Mouse (Mus musculus): ENCODE data around the gene Kdm5b. TPM values are rescaled to one million over a fixed set of nuclear protein-coding genes. Genes with fewer than 3 reads are reported as not detected.

Gene Kdm5b
- polyA plus RNA-seq, 1 experiment, result 12.9 TPM

GRCm38 (mm10) chr1:134651851-134652398, 92.0 kb downstream of the Kdm5b start:
- Histone ChIP-seq H3K4me1 (ENCODE audit: control insufficient read depth, insufficient read depth, low read length) (no peaks in the 10 kb centered on the region), H3K27ac (ENCODE audit: insufficient read depth, low read depth, low read length) (no peak overlapping the region), H3K4me3 (ENCODE audit: insufficient read depth, low read length) (no peak overlapping the region)
- TF ChIP-seq POLR2A (IDR thresholded peaks at IDR 0.05; ENCODE audit: borderline replicate concordance, low read depth, low read length), result no peak
- TF ChIP-seq CTCF (IDR thresholded peaks at IDR 0.05; ENCODE audit: low read depth, low read length), result no peak

DNA sequence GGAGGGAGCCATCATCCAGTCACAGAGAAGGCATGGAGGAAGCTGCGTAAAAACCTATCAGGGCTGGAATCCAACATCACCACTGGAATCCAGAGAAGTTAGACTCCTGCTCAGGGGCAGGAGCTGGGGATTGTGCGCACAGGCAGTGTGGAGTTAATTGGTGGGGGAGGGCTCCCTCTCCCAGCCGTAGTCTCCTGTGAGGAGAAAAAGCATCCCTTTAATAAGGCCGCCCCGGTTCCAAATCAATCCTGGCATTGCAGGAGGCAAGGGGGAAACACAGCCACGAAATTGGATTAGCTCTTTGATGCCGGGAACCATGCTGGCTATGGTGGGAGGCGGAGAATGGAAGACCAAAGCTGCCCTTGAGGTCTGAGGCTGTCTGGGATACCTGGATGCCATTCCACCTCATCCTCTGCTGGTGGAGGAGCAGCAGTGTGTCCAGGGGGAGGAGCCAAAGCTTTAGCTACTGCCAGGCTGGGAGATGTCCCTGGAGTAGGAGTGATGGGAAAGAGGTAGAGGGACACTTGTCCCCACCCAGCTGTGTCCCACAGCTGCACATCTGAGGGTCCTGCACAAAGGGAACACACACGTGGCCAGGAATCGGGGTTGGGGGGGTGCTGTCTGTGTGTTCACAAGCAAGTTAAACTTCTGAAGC, 93.8 kb downstream of the Kdm5b start:
- TF ChIP-seq CTCF (IDR thresholded peaks at IDR 0.05; ENCODE audit: low read depth, low read length) (no peak), POLR2A (IDR thresholded peaks at IDR 0.05; ENCODE audit: borderline replicate concordance, low read depth, low read length) (no peak)
- H3K27ac ChIP-seq (ENCODE audit: insufficient read depth, low read depth, low read length), result no peak overlapping the region
- H3K4me1 ChIP-seq (ENCODE audit: control insufficient read depth, insufficient read depth, low read length), result no peaks in the 10 kb centered on the region
- H3K4me3 ChIP-seq (ENCODE audit: insufficient read depth, low read length), result no peak overlapping the region

DNA sequence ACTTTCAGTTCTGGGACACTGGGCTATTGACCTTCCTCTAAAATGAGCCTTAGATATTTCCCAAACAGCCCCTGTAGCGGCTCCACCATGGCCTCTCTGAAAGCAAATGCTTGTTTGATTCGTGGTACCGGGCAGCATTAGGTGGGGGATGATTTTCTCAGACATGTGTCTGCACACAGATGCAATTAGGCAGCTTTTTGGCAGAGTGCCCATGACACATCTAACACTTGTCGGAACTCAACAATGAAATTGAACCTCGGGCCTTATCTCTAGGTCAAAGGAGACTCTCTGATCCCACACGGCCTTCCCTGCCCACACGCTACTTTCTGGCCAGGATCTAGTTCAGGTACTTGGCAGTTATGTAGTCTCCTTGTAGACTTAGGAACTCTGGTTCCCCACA, 98.9 kb downstream of the Kdm5b start:
- H3K27ac ChIP-seq (ENCODE audit: insufficient read depth, low read depth, low read length), result no peak overlapping the region
- H3K4me3 ChIP-seq (ENCODE audit: insufficient read depth, low read length), result no peak overlapping the region
- TF ChIP-seq POLR2A (IDR thresholded peaks at IDR 0.05; ENCODE audit: borderline replicate concordance, low read depth, low read length) (no peak), CTCF (IDR thresholded peaks at IDR 0.05; ENCODE audit: low read depth, low read length) (no peak)
- no peaks in the 10 kb centered on the region for H3K4me1 ChIP-seq (ENCODE audit: control insufficient read depth, insufficient read depth, low read length)

DNA sequence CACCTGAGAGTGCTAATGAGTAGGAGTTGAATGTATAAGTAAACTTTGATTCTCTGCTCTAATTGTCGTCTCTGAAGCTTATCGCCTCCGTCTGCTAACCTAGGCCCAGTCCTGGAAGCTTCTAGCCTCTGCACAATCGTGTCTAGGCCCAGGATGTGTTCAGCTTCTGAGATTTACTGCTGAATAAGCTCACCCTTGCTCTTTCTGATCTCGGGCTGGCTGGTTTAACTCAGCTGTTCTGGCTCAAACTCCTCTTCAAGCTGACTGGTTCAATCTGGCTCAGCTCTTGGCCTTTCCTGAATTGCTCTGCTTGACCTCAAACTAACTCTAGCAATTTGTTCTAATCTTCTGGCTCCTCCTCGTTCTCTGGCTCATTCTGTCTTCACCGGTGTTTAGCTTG, 100.2 kb downstream of the Kdm5b start:
- H3K27ac ChIP-seq (ENCODE audit: insufficient read depth, low read depth, low read length), result no peak overlapping the region
- H3K4me1 ChIP-seq (ENCODE audit: control insufficient read depth, insufficient read depth, low read length), result no peaks in the 10 kb centered on the region
- no peak for TF ChIP-seq POLR2A (IDR thresholded peaks at IDR 0.05; ENCODE audit: borderline replicate concordance, low read depth, low read length)
- no peak for TF ChIP-seq CTCF (IDR thresholded peaks at IDR 0.05; ENCODE audit: low read depth, low read length)
- H3K4me3 ChIP-seq (ENCODE audit: insufficient read depth, low read length), result no peak overlapping the region

DNA sequence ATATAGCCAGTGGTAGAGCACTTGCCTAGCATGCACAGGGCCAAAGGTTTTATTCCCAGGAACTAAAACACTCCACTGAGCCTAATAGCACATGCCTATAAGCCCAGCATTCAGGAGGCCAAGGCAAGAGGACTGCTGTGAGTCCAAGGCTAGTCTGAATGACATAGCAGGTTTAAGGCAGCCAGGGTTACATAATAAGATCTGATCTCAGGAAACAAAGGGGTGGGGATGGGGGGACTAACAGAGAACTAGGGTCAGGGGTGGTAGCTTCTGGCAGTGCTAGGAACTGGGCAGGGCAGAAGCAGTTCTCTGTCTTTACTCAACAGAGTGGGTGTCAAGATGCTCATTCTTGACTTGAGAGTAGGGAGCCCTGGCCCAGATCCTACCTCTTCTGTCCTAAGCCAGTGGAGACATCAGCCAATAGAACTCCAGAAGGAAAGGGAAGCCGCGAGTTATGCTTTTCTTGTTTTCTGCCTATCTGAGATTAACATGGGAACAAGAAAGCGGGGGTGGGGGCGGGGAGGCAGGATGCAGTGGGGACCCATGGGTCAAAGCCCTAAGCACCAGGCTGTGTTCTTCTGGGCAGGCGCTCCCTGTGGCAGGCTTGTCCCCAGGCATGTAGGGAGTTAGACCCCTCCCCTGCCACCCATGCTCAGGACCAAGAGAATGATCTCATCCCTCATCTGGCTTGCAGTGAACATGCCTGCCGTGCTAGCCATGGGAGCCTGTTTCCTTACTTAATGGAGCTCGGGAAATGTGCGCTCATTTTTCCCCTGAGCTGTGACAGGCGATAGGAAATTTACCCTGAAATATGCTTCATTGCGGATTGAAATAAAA, 111.5 kb downstream of the Kdm5b start:
- TF ChIP-seq CTCF (IDR thresholded peaks at IDR 0.05; ENCODE audit: low read depth, low read length), result no peak
- TF ChIP-seq POLR2A (IDR thresholded peaks at IDR 0.05; ENCODE audit: borderline replicate concordance, low read depth, low read length), result no peak
- H3K27ac ChIP-seq (ENCODE audit: insufficient read depth, low read depth, low read length), result no peak overlapping the region

GRCm38 (mm10) chr1:134674312-134674711, 114.3 kb downstream of the Kdm5b start:
- no peaks in the 10 kb centered on the region for H3K4me1 ChIP-seq (ENCODE audit: control insufficient read depth, insufficient read depth, low read length)
- peak; percentile 60 for TF ChIP-seq CTCF (IDR thresholded peaks at IDR 0.05; ENCODE audit: low read depth, low read length)
- no peak for TF ChIP-seq POLR2A (IDR thresholded peaks at IDR 0.05; ENCODE audit: borderline replicate concordance, low read depth, low read length)
- no peak overlapping the region for H3K27ac ChIP-seq (ENCODE audit: insufficient read depth, low read depth, low read length)
- no peak overlapping the region for H3K4me3 ChIP-seq (ENCODE audit: insufficient read depth, low read length)

More for the DNA sequence above, 111.5 kb downstream of the Kdm5b start:
- H3K4me3 ChIP-seq (ENCODE audit: insufficient read depth, low read length), result no peak overlapping the region
- H3K4me1 ChIP-seq (ENCODE audit: control insufficient read depth, insufficient read depth, low read length), result peaks cover 5% of the 10 kb centered on the region

DNA sequence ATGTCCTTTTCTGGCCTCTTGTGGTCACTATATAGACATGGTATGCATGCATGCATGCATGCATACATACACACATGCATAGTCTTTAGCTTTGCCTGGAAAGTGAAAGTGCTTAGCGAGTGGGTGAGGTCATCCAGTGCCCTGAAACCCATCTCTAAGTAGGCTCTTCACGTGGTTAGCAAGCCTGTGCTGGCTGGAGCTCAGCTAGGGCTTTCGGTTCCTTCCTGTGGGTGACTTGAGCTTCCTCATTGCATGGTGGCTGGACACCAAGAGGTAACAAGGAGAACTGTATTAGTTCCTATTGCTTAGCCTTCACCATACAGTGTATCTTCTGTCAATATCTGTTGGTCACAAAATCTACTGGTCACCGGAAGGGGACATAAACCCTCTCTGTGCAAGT, 119.5 kb downstream of the Kdm5b start:
- Histone ChIP-seq H3K27ac (ENCODE audit: insufficient read depth, low read depth, low read length) (no peak overlapping the region), H3K4me1 (ENCODE audit: control insufficient read depth, insufficient read depth, low read length) (peaks cover 11% of the 10 kb centered on the region), H3K4me3 (ENCODE audit: insufficient read depth, low read length) (no peak overlapping the region)
- TF ChIP-seq POLR2A (IDR thresholded peaks at IDR 0.05; ENCODE audit: borderline replicate concordance, low read depth, low read length) (no peak), CTCF (IDR thresholded peaks at IDR 0.05; ENCODE audit: low read depth, low read length) (no peak)

DNA sequence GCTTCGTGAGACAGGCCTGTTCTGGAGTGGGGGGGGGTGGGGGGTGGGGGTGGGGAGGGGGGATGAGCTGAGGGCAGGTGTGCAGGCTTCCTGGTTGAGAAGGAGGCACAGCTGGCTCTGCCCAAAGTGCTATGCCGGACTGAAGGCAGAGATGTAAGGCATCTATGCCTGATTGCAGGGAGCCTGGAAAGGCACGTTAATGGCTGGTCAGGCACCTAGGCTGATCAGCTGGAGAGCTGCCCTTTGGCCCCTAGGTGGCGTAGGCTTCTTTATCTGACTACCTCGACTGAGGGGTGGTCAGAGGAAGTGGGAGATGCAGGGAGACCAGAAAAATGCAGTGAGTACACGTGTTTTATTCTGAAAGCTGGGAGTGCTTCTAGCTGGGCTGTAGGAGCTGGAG, 120.6 kb downstream of the Kdm5b start:
- TF ChIP-seq CTCF (IDR thresholded peaks at IDR 0.05; ENCODE audit: low read depth, low read length) (no peak), POLR2A (IDR thresholded peaks at IDR 0.05; ENCODE audit: borderline replicate concordance, low read depth, low read length) (no peak)
- Histone ChIP-seq H3K4me1 (ENCODE audit: control insufficient read depth, insufficient read depth, low read length) (peaks cover 11% of the 10 kb centered on the region), H3K4me3 (ENCODE audit: insufficient read depth, low read length) (no peak overlapping the region), H3K27ac (ENCODE audit: insufficient read depth, low read depth, low read length) (no peak overlapping the region)

- no peak overlapping the region for H3K27ac ChIP-seq (ENCODE audit: insufficient read depth, low read depth, low read length)
- no peak for TF ChIP-seq POLR2A (IDR thresholded peaks at IDR 0.05; ENCODE audit: borderline replicate concordance, low read depth, low read length)
- no peak for TF ChIP-seq CTCF (IDR thresholded peaks at IDR 0.05; ENCODE audit: low read depth, low read length)
Measured at GRCm38 (mm10) chr1:134682460-134682859, 122.5 kb downstream of the Kdm5b start.

More at GRCm38 (mm10) chr1:134682460-134682859, 122.5 kb downstream of the Kdm5b start:
- Histone ChIP-seq H3K4me3 (ENCODE audit: insufficient read depth, low read length) (no peak overlapping the region), H3K4me1 (ENCODE audit: control insufficient read depth, insufficient read depth, low read length) (peaks cover 11% of the 10 kb centered on the region)

Other genes starting within 250 kb of the Kdm5b start
- gene Ppfia4, start 227.2 kb upstream of the Kdm5b start, polyA plus RNA-seq (2012; ENCODE audit: insufficient read depth, insufficient read length, missing spikeins), result 28.4 and 32.9 TPM in 2 replicates
- 36.6 and 39.4 TPM in 2 replicates for gene Tmem183a, start 198.2 kb upstream of the Kdm5b start, polyA plus RNA-seq (2012; ENCODE audit: insufficient read depth, insufficient read length, missing spikeins)
- not detected in 2 replicates for gene 4933406M09Rik, start 174.2 kb upstream of the Kdm5b start, polyA plus RNA-seq (2012; ENCODE audit: insufficient read depth, insufficient read length, missing spikeins)
- 74.6 and 81.3 TPM in 2 replicates for gene Cyb5r1, start 154.6 kb upstream of the Kdm5b start, polyA plus RNA-seq (2012; ENCODE audit: insufficient read depth, insufficient read length, missing spikeins)
- gene Adipor1, start 144.8 kb upstream of the Kdm5b start, polyA plus RNA-seq (2012; ENCODE audit: insufficient read depth, insufficient read length, missing spikeins), result 202 and 213 TPM in 2 replicates
- gene Klhl12, start 104.6 kb upstream of the Kdm5b start, polyA plus RNA-seq (2012; ENCODE audit: insufficient read depth, insufficient read length, missing spikeins), result 3.8 and 5.0 TPM in 2 replicates
- 13.5 and 15.1 TPM in 2 replicates for gene Rabif, start 65.5 kb upstream of the Kdm5b start, polyA plus RNA-seq (2012; ENCODE audit: insufficient read depth, insufficient read length, missing spikeins)
- gene Mgat4e, start 10.5 kb upstream of the Kdm5b start, polyA plus RNA-seq (2012; ENCODE audit: insufficient read depth, insufficient read length, missing spikeins), result not detected in 2 replicates
- gene Syt2, start 86.5 kb downstream of the Kdm5b start, polyA plus RNA-seq (2012; ENCODE audit: insufficient read depth, insufficient read length, missing spikeins), result not detected in 2 replicates